Mouse (Mus musculus) adrenal gland, postnatal 4 days (tissue): Measurements from ENCODE around the gene Arnt2. TPM values are rescaled to one million over a fixed set of nuclear protein-coding genes. Genes with fewer than 3 reads are reported as not detected.

Experiments used
- DNase-seq, 2 experiments: peaks; one replicate each; pipeline ENCODE4 v3.0.0; 2021 to 2022; ENCODE audit warnings: low spot score in 2 of 2, mixed read lengths in 2 of 2
- total RNA-seq, 2 experiments: library from RNA; stranded (reverse); gene quantifications; 2 replicates each; pipeline ENCODE4 v1.2.3; 2021

The Arnt2 gene
- total RNA-seq, 2 experiments from 2014 or later: 57.8 to 62.5 TPM

DNA sequence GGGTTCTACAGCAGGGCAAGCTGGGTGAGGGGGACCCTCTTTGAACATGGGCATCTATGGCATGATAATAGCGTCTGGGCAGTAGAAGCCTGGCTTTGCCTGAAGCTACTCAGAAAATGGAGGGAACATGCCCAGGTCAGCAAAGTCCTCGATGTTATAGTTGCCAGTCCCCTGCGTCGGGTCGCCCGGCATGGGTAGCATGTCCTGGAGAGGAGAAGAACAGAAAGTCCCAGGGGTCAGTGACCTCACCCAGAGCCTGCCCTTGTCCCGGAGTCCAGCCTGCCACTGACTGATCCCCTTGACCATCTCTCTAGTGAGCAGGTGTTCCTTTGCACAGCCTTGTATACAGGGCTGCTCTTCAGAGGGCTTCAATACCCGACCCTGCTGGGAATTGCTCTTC lies 160.0 kb downstream of the Arnt2 start:
- no peak for DNase-seq

DNA sequence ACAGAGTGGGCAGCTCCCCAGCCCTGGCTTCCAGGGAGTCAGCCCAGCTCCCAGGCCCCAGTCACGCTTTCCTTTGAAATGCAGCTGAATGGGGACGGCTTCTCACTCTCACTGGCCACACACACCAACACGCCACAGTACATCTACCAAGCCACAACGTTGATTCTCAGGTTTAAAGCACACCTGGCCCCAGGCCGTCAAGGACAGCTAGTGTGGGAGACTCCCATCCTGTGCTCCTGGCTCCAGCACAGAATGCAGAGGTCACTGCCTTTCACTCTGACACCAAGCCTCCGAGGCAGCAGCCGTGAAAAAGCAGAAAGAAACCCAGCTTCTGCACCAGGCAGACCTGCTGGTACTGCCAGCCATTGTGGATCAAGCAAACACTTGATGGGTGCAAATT lies 160.6 kb downstream of the Arnt2 start:
- no peak for DNase-seq

DNA sequence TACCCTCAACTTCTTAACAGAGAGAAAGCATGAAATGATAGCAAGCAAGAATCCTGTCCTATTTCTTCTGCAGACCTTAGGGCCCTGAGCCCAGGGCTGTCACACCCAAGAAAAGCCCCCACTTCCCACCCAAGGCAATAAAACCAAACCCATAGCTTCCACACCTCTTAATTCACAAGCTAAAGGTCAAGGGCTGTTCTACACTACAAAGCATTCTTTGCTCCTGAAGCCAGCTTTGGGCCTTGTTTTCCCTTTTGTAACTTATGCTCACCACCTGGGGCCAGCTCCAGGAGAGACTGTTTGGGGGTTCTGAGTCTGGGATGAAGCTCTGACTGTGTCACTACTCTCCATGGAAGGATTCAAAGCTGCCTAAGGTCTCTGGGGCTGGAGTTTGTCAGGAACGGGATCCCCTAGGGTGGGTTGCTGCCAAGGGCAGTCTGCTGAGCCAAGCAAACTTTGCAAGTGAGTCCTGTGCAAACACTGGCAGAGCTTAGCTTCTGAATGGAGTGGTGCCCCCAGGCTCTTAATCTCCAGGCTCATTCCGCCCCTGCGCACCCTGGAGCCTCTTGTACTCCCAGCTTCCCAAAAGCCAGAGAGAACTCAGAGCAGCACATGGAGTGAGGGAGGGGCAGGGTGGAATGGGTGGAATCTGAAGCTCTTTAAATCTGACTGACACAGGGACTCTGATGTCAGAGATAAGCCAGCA lies 161.9 kb downstream of the Arnt2 start:
- DNase-seq: no peak

DNA sequence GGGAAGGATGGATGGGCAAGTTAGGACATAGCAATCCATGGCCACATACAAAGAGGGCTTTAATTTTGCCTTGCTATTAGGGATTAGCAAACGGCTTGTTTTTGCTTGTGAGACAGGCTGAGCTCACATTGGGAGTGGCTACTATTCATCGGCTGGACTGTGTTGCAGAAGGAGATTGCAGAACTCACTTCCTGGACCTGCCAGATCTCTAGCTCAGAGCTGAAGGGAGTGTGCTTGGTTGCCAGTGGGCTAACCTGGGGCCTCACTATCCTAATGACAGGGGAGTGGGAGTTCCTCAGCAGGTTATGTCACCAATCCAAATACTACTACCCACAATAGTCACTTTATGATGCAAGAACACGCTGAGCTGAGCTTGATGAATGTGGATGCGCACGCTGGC lies 163.1 kb downstream of the Arnt2 start:
- DNase-seq: no peak

DNA sequence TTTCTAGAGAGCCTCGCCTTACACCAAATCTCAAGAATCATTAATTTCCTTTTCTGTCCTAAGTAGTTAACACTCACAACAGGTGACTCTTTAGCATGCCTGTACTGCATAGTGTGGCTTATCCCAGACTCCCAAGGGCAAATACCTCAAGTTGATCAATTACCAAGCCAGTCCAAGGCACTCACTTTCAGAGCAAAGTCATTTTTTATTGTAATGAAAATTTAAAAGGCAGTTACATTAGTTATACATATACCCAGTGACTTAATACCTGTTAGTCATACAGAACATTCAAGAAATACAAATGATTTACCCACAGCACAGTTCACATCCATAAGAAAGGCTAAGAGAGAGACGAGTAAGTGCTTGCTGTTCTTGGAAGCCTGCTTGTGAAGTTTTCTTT lies 163.9 kb downstream of the Arnt2 start:
- DNase-seq: no peak

DNA sequence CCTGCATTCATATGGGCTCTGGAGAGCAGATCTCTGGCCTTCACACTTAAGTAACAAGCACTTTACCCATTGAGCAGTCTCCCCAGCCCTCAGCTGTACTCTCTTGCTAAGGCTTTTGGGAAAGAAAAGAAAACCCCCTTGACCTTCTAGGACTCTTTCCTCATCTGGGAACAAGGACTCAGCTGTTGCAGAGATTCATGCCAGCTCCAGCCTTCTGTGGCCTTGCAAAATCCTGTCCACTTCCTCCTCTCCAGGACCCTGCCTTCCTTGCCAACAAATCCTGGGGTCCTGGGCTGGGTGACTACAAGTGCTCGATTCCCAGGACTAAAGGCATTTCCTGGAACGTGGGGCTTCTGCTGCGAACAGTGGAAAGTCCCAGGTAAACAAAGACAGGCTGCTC lies 169.6 kb downstream of the Arnt2 start:
- no peak for DNase-seq

- DNase-seq: no peak
Observed at GRCm38 (mm10) chr7:84237655-84238054, 172.3 kb downstream of the Arnt2 start.

GRCm38 (mm10) chr7:84231396-84231795 lies 178.6 kb downstream of the Arnt2 start:
- no peak for DNase-seq

DNA sequence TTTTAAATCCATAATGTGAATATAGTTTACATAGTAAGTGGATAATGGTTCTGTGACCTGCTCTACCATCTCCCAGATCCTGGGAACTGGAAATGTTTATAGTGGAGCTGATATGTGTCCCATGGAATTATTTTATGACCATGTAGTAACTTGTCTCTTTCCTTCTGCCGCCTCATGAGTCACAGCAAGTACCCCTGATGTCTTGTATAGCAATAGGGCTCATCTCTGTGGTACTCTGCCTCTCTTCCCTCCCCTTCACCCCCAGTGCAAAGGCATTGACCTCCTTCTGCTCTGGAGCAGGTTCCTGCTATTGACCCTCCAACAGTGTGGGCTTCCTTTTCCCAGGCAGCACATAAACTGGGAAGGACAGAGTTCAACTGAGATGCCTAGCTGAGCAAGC lies 182.3 kb downstream of the Arnt2 start:
- DNase-seq: no peak

DNA sequence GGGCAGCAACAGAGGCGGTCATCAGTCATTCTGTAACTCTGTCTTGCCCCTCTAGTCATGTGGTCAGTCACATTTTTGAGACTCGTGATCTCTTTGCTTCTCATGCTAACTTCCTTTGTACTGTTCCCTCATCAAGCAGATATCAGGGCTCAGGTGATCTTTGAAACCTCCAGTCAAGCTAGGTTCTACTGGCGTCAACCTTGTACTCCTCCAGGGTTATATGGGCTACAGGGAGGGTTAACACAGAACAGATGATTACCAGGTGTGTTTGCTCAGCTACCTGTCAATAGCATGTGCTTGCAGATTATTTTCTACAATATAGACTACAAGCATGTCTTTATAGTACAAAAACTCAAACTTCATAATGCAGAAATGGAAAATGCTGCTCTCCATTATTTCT lies 183.1 kb downstream of the Arnt2 start:
- DNase-seq: no peak

- DNase-seq: no peak
Observed at GRCm38 (mm10) chr7:84212112-84212511, 197.9 kb downstream of the Arnt2 start.

DNA sequence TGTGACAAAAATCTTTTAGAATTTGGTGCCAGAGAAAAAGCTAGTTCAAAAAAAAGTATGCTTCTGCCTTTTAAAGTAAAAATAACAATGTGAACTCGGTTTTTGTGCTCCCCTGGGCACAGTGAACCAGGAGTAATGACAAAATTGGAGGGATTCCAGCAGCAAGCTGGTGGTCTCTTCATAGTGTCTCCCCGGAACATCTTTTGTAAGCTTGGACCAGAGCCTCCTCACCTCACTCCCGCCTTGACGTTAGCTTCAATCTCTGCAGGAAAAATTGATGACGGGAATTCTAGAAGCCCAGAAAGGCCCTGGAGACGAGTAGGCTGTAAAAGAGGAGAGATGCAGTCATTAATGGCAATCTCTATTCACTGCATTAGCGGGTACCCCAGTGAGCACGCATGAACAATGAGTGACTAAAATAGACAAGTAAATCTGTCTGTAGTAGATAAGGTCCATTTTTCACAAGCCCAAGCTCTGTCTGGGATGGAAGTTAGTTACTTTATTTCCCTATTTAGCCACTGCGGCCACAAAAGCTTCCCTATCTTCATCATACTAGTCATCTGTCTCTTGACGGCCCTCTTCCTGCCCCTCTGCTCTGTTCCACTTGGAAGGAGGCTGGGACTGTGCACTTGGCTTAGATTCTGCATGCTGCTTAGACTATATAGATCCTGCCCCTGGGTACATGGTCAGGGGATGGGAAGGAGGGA lies 199.2 kb downstream of the Arnt2 start:
- DNase-seq: no peak

DNA sequence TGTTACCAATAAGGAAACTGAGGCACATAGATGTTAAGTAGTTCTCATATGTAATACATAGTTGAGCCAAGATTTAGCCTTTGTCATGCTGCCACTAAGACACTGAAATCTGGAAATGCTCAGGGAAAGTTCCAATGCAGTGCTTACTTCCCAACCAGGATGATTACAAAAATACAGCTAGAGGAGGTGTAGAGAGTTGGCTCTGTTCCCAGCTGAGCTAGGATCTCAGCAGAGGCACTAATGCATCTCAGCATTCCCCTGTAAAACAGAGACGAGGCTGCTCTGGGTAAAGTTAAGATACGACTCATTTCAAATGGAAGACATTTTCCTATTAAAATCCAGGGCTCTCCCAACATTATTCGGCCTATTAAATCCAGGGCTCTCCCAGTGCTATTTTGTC lies 206.0 kb downstream of the Arnt2 start:
- no peak for DNase-seq

DNA sequence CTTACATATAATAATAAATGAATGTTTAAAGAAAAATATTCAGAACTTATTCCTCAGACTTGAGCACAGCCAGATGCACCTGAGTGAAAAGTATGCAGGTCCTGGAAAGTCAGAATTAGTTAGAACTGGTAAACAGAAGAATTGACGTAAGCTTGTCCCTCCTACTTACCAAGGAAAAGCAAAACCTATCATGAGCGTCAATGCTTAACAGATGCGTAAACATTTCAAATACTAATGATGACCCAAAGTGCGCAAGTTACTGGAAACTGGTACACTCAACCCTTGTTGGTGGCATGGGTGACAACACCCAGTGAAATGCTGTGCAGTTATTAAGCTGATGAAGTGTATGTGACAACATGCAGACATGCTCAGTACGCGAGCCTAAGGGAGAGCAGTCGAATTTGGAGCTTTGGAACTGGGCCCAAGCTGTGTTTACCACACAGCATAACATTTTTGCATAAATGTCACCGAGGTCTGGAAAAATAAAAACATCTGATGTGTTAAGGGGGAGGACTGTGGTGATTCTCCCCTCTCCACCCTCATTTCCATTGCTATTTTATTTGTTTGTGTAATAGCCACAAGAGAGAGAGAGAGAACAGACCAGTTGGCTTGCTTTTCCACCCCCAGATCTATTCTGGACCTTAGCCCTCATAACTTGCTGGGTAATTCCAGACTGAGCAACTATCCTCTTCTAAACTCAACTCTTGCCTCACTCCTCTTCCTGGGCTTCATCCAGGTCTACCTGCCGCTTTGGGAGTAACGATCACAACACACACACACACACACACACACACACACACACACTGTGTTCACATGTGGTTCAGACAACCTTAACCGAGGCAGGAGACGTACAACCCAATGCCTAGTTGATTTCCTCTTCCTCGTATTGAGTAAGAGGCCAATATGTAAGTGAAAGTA lies 208.6 kb downstream of the Arnt2 start:
- DNase-seq: no peak

DNA sequence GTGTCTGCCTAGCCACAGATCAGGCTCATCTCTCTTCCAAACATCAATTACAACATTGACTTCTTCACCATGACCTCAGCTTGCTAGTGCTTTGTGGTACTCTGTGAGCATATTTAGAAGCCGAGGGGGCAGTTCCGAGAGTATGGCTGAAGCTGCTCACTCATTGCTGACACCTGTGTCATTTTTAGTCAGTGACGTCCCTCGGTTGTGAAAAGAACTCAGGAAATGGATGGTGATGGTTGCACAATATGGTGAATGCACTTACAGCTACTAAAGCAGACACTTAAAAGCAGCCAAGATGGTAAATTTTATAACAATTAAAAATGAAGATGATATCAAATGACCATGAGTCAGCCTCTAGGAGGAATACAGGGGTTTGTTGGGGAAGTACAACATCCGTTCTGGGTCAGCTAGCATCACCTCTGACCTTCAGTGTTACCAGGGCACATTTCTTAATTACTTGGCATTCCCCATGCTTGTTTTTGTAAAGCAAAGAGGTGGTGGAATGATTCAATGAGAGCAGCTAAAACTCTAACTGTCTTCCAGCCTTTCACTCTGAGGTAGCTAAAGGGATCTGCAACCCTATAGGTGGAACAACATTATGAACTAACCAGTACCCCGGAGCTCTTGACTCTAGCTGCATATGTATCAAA lies 212.6 kb downstream of the Arnt2 start:
- DNase-seq: no peak

Other genes with a start within 250 kb of the Arnt2 start
- gene Gm2115, start 118.8 kb upstream of the Arnt2 start, total RNA-seq: 10 to 100 TPM; 10.1 to 10.7 TPM
- 10 to 100 TPM; 33.5 to 46.9 TPM for gene Fah, start 196.5 kb upstream of the Arnt2 start, total RNA-seq